ENCODE assay signal across 8 mouse cellular contexts in genomic region chr10:81863409-81864407, GRCm38 (mm10). TPM values are rescaled to one million over a fixed set of nuclear protein-coding genes. Genes with fewer than 3 reads are reported as not detected.
DNase-seq lines count a peak whose midpoint lies in the region; ATAC-seq and TF ChIP-seq lines count a peak whose summit lies in the region.
"Not testable (repeated sequence)": the region's sequence is repeated elsewhere in the genome, so short reads cannot be mapped to it uniquely, and the experiment has no call there.

Gm32687 (plus strand) TSS chr10:81863934.

- H3K36me3 ChIP-seq in forebrain, embryonic 13.5 days (ENCODE audit: poor library complexity, severe bottlenecking); heart, embryonic 12.5 days; intestine, postnatal 0 days (ENCODE audit: control insufficient read depth, insufficient read depth): not testable (repeated sequence)

- H3K4me1 ChIP-seq in forebrain, embryonic 13.5 days; heart, embryonic 12.5 days (replicated peaks); intestine, postnatal 0 days (replicated peaks; ENCODE audit: control insufficient read depth, insufficient read depth, low read length): not testable (repeated sequence)

- not testable (repeated sequence) for H3K4me2 ChIP-seq in forebrain, embryonic 13.5 days; heart, embryonic 12.5 days; intestine, postnatal 0 days (replicated peaks; ENCODE audit: low read depth)

- not testable (repeated sequence) for H3K9me3 ChIP-seq in forebrain, embryonic 13.5 days (replicated peaks); heart, embryonic 12.5 days (replicated peaks); intestine, postnatal 0 days (ENCODE audit: control insufficient read depth)

- TF ChIP-seq CTCF in intestine, postnatal 0 days (IDR thresholded peaks at IDR 0.05; ENCODE audit: low read depth), result not testable (repeated sequence)

- 24% methylated on average over 6 of the region's 49 CpGs for WGBS in forebrain, embryonic 13.5 days
- WGBS in heart, embryonic 12.5 days, result 35% methylated on average over 6 of the region's 49 CpGs
- 18% methylated on average over 4 of the region's 49 CpGs for WGBS in intestine, postnatal 0 days

- H3K9ac ChIP-seq in forebrain, embryonic 13.5 days; heart, embryonic 12.5 days; intestine, postnatal 0 days (ENCODE audit: low read depth, low read length): not testable (repeated sequence)

- intact Hi-C loops in left cerebral cortex, postnatal 25 days (cut with DNase I), result not testable (repeated sequence)

- DNase-seq in cerebellum, adult 8-10 months, result peak; percentile 10
- DNase-seq in left cerebral cortex, postnatal 25 days (ENCODE audit: low spot score in 2 of 2), result peak; percentile 1 to 2
- peak; percentile 1 for DNase-seq in lung, postnatal 10 days
- peak; percentile 1 to 6 for DNase-seq in thymus, postnatal 36 days

- not testable (repeated sequence) for H3K27me3 ChIP-seq in forebrain, embryonic 13.5 days; heart, embryonic 12.5 days (replicated peaks); intestine, postnatal 0 days (replicated peaks; ENCODE audit: control insufficient read depth, insufficient read depth, low read length)

- not testable (repeated sequence) for H3K27ac ChIP-seq in forebrain, embryonic 13.5 days; heart, embryonic 12.5 days (ENCODE audit: poor library complexity, severe bottlenecking); intestine, postnatal 0 days (ENCODE audit: low read depth, low read length)

- H3K4me3 ChIP-seq in forebrain, embryonic 13.5 days; heart, embryonic 12.5 days; intestine, postnatal 0 days (ENCODE audit: low read depth, low read length): not testable (repeated sequence)

- peak; percentile 100 for ATAC-seq in forebrain, embryonic 13.5 days
- peak; percentile 99 for ATAC-seq in heart, embryonic 12.5 days (ENCODE audit: insufficient number of reproducible peaks, low FRiP score)
- peak; percentile 100 for ATAC-seq in intestine, postnatal 0 days
- peak; percentile 99 for ATAC-seq in neutrophil, adult 5-6 weeks (ENCODE audit: extremely low read depth, insufficient number of reproducible peaks, low FRiP score, poor library complexity, severe bottlenecking)

RNA-seq across cellular contexts. Expression of gene Gm32687, which starts in this region (rescaled TPM):
- 11.1 and 12.6 TPM in 2 replicates for polyA plus RNA-seq in forebrain, embryonic 13.5 days (2015; fragmentation: Nextera tagmentation; extraction: Ambion mirVana)
- 4.8 and 6.7 TPM in 2 replicates for polyA plus RNA-seq in heart, embryonic 12.5 days (2016; fragmentation: Nextera tagmentation; extraction: Ambion mirVana)
- 3.4 and 4.5 TPM in 2 replicates for polyA plus RNA-seq in intestine, postnatal 0 days (2015; fragmentation: Nextera tagmentation; extraction: Ambion mirVana)
- total RNA-seq in left cerebral cortex, postnatal 25 days (2021), result 1 to 10 TPM; 3.6 to 3.7 TPM
- 6.4 and 7.4 TPM in 2 replicates for total RNA-seq in neutrophil, adult 5-6 weeks (2017)
